In the genomic region with DNA sequence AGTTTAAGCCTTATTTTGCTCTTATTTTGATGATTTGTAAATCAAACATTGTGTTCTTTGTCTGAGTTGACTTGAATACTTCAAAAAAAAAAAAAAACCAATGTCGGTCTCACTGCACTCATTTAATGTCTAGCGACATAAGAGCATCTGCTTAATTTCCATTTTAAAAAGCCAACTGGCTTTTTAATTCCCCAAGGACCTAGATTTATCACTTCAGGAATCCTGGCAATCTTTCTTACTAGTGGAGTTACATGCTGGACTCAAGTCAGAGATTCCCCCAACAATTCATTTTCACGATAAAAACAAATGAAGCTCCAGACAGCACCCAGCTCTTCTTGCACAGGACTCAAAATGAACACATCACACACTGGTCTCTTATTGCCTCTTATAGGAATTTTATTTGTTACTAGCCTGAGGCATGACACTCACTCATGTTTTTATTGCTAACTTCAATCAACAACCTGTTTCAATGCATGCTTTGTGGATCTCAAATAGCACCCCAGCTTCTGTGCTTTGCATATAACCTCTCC, we compare ENCODE assay signal across 19 mouse cellular contexts.
DNase-seq lines count a peak whose midpoint lies in the region; ATAC-seq and TF ChIP-seq lines count a peak whose summit lies in the region.
"Had no signal": no experiment of that assay in that cellular context is flagged by ENCODE, and none has a peak within 500 bp of the region (broad histone marks: within the 10 kb centered on the region; RNA-seq: fewer than 3 reads in every experiment).

No protein-coding gene starts in this region.

- no peak for TF ChIP-seq CTCF in forebrain, postnatal 0 days (IDR thresholded peaks at IDR 0.05; ENCODE audit: low read depth)
- no peak for TF ChIP-seq CTCF in brain, embryonic 14.5 days (IDR thresholded peaks at IDR 0.05; ENCODE audit: borderline replicate concordance, extremely low read depth, insufficient read depth, insufficient read length)

- no peak overlapping the region for H3K27ac ChIP-seq in forebrain, postnatal 0 days (ENCODE audit: low read depth, low read length)
- H3K27ac ChIP-seq in forebrain, embryonic 10.5 days = no peak overlapping the region
- H3K27ac ChIP-seq in midbrain, embryonic 14.5 days (replicated peaks; ENCODE audit: low read depth, low read length) = no peak overlapping the region
- no peak overlapping the region for H3K27ac ChIP-seq in midbrain, embryonic 15.5 days
- no peak overlapping the region for H3K27ac ChIP-seq in neural tube, embryonic 13.5 days (replicated peaks)
- H3K27ac ChIP-seq: embryonic facial prominence, embryonic 13.5 days; heart, embryonic 10.5 days; hindbrain, embryonic 15.5 days had no signal

- H3K4me1 ChIP-seq in forebrain, postnatal 0 days (ENCODE audit: insufficient read depth) = no peaks in the 10 kb centered on the region
- H3K4me1 ChIP-seq in forebrain, embryonic 10.5 days = no peaks in the 10 kb centered on the region
- H3K4me1 ChIP-seq in midbrain, embryonic 14.5 days (ENCODE audit: control insufficient read depth, insufficient read depth, low read length) = peaks cover 5% of the 10 kb centered on the region; the same call in 1 of the 2 replicates
- H3K4me1 ChIP-seq in midbrain, embryonic 15.5 days = no peaks in the 10 kb centered on the region
- peaks cover 9% of the 10 kb centered on the region; the same call in 1 of the 2 replicates for H3K4me1 ChIP-seq in neural tube, embryonic 13.5 days (replicated peaks)
- H3K4me1 ChIP-seq: embryonic facial prominence, embryonic 13.5 days; heart, embryonic 10.5 days; hindbrain, embryonic 15.5 days had no signal

- no peak overlapping the region for H3K9ac ChIP-seq in forebrain, postnatal 0 days
- H3K9ac ChIP-seq in midbrain, embryonic 14.5 days (replicated peaks; ENCODE audit: low read length) = no peak overlapping the region
- no peak overlapping the region for H3K9ac ChIP-seq in midbrain, embryonic 15.5 days
- no peak overlapping the region for H3K9ac ChIP-seq in neural tube, embryonic 13.5 days
- H3K9ac ChIP-seq: embryonic facial prominence, embryonic 13.5 days; hindbrain, embryonic 15.5 days had no signal

- TF ChIP-seq POLR2A in brain, embryonic 14.5 days (IDR thresholded peaks at IDR 0.05; ENCODE audit: borderline replicate concordance, extremely low read depth, insufficient read depth, insufficient read length, poor library complexity, severe bottlenecking) = no peak

- no peaks in the 10 kb centered on the region for H3K36me3 ChIP-seq in forebrain, postnatal 0 days (ENCODE audit: insufficient read depth)
- H3K36me3 ChIP-seq in forebrain, embryonic 10.5 days (replicated peaks) = no peaks in the 10 kb centered on the region
- no peaks in the 10 kb centered on the region for H3K36me3 ChIP-seq in midbrain, embryonic 14.5 days (ENCODE audit: control insufficient read depth, insufficient read depth, low read length)
- no peaks in the 10 kb centered on the region for H3K36me3 ChIP-seq in midbrain, embryonic 15.5 days (replicated peaks)
- H3K36me3 ChIP-seq in neural tube, embryonic 13.5 days = no peaks in the 10 kb centered on the region
- H3K36me3 ChIP-seq: embryonic facial prominence, embryonic 13.5 days; heart, embryonic 10.5 days; hindbrain, embryonic 15.5 days had no signal

- intact Hi-C loops in heart, postnatal 14 days (cut with DNase I) = no loop called here

- H3K9me3 ChIP-seq in forebrain, postnatal 0 days (ENCODE audit: low read length) = no peaks in the 10 kb centered on the region
- H3K9me3 ChIP-seq in forebrain, embryonic 10.5 days = no peaks in the 10 kb centered on the region
- no peaks in the 10 kb centered on the region for H3K9me3 ChIP-seq in midbrain, embryonic 14.5 days (ENCODE audit: control insufficient read depth, low read length)
- H3K9me3 ChIP-seq in midbrain, embryonic 15.5 days = no peaks in the 10 kb centered on the region
- H3K9me3 ChIP-seq in neural tube, embryonic 13.5 days = no peaks in the 10 kb centered on the region
- H3K9me3 ChIP-seq: embryonic facial prominence, embryonic 13.5 days; heart, embryonic 10.5 days; hindbrain, embryonic 15.5 days had no signal

- H3K4me3 ChIP-seq in forebrain, postnatal 0 days (ENCODE audit: low read depth, low read length) = no peak overlapping the region
- no peak overlapping the region for H3K4me3 ChIP-seq in forebrain, embryonic 10.5 days
- H3K4me3 ChIP-seq in midbrain, embryonic 14.5 days (replicated peaks; ENCODE audit: low read depth, low read length) = no peak overlapping the region
- no peak overlapping the region for H3K4me3 ChIP-seq in midbrain, embryonic 15.5 days
- H3K4me3 ChIP-seq in neural tube, embryonic 13.5 days = no peak overlapping the region
- H3K4me3 ChIP-seq: embryonic facial prominence, embryonic 13.5 days; heart, embryonic 10.5 days; hindbrain, embryonic 15.5 days had no signal

- peak; percentile 5 for DNase-seq in forebrain, postnatal 0 days
- no peak for DNase-seq in forebrain, embryonic 10.5 days (ENCODE audit: extremely low spot score, low spot score)
- DNase-seq in midbrain, embryonic 14.5 days = peak; percentile 14
- peak; percentile 55 for DNase-seq in brain, embryonic 14.5 days (ENCODE audit: low read depth)
- no peak for DNase-seq in liver
- DNase-seq in heart, postnatal 14 days = no peak
- DNase-seq: adrenal gland, adult 8-10 months; adrenal gland, postnatal 36 days; cerebellum, adult 18-20 months; cerebellum, adult 9-11 months; cerebellum, postnatal 36 days; gastrocnemius, postnatal 10 days; heart, adult 18-20 months; heart, postnatal 10 days had no signal

- peak; percentile 14 for ATAC-seq in forebrain, postnatal 0 days
- ATAC-seq in midbrain, embryonic 14.5 days (ENCODE audit: low FRiP score, low TSS enrichment) = no peak
- ATAC-seq in midbrain, embryonic 15.5 days (replicated peaks) = no peak
- peak; percentile 80 for ATAC-seq in neural tube, embryonic 13.5 days (ENCODE audit: low read depth)

- H3K27me3 ChIP-seq in forebrain, postnatal 0 days (ENCODE audit: insufficient read depth, low read length) = no peaks in the 10 kb centered on the region
- H3K27me3 ChIP-seq in forebrain, embryonic 10.5 days (ENCODE audit: poor library complexity, severe bottlenecking) = no peaks in the 10 kb centered on the region
- no peaks in the 10 kb centered on the region for H3K27me3 ChIP-seq in midbrain, embryonic 14.5 days (ENCODE audit: control insufficient read depth, insufficient read depth, low read length)
- H3K27me3 ChIP-seq in midbrain, embryonic 15.5 days (replicated peaks) = no peaks in the 10 kb centered on the region
- H3K27me3 ChIP-seq in neural tube, embryonic 13.5 days = no peaks in the 10 kb centered on the region; the same call in 1 of the 2 replicates
- H3K27me3 ChIP-seq: embryonic facial prominence, embryonic 13.5 days; hindbrain, embryonic 15.5 days had no signal

- WGBS in forebrain, postnatal 0 days = 32% methylated on average over 3 of the region's 3 CpGs
- 89% methylated on average over 3 of the region's 3 CpGs for WGBS in forebrain, embryonic 10.5 days
- 40% methylated on average over 3 of the region's 3 CpGs for WGBS in midbrain, embryonic 14.5 days
- WGBS in midbrain, embryonic 15.5 days = 37% methylated on average over 3 of the region's 3 CpGs
- 19% methylated on average over 3 of the region's 3 CpGs for WGBS in neural tube, embryonic 13.5 days

- H3K4me2 ChIP-seq in forebrain, postnatal 0 days (ENCODE audit: low read depth) = no peak overlapping the region
- H3K4me2 ChIP-seq in midbrain, embryonic 14.5 days (ENCODE audit: low read length) = no peak overlapping the region
- H3K4me2 ChIP-seq in midbrain, embryonic 15.5 days = no peak overlapping the region
- no peak overlapping the region for H3K4me2 ChIP-seq in neural tube, embryonic 13.5 days
- H3K4me2 ChIP-seq: embryonic facial prominence, embryonic 13.5 days; hindbrain, embryonic 15.5 days had no signal

Comparison
In these comparisons a context has a peak if more than half of its experiments do, and no peak if none do; other contexts are left out.
1. DNase-seq: peak in forebrain, postnatal 0 days (single experiment), midbrain, embryonic 14.5 days (single experiment) and brain, embryonic 14.5 days (single experiment); none in forebrain, embryonic 10.5 days (single experiment), liver (single experiment) and heart, postnatal 14 days (0 of 2).
2. ATAC-seq: peak in forebrain, postnatal 0 days (single experiment) and neural tube, embryonic 13.5 days (single experiment); none in midbrain, embryonic 14.5 days (single experiment) and midbrain, embryonic 15.5 days (single experiment).